17 mouse cellular contexts compared by ENCODE assay signal in genomic region chr13:73251222-73251621, GRCm38 (mm10). TPM values are rescaled to one million over a fixed set of nuclear protein-coding genes. Genes with fewer than 3 reads are reported as not detected.
DNase-seq lines count a peak whose midpoint lies in the region; ATAC-seq and TF ChIP-seq lines count a peak whose summit lies in the region.
"Had no signal": no experiment of that assay in that cellular context is flagged by ENCODE, and none has a peak within 500 bp of the region (broad histone marks: within the 10 kb centered on the region; RNA-seq: fewer than 3 reads in every experiment).

No protein-coding gene starts in this region.

- H3K9ac ChIP-seq in liver, embryonic 14.5 days (replicated peaks), result no peak overlapping the region
- H3K9ac ChIP-seq in intestine, embryonic 15.5 days, result no peak overlapping the region
- H3K9ac ChIP-seq: midbrain, embryonic 12.5 days; stomach, embryonic 15.5 days had no signal

- peak; percentile 32 for TF ChIP-seq CTCF in liver, embryonic 14.5 days (IDR thresholded peaks at IDR 0.05; ENCODE audit: low read depth)
- peak; percentile 48; the same call in 1 of the 2 replicates for TF ChIP-seq CTCF in small intestine, adult 2 months (IDR thresholded peaks at IDR 0.05; ENCODE audit: extremely low read depth, insufficient read length, insufficient replicate concordance, low read depth, low read length)

- no peak overlapping the region for H3K4me2 ChIP-seq in liver, embryonic 14.5 days (ENCODE audit: low read depth)
- H3K4me2 ChIP-seq in intestine, embryonic 15.5 days (replicated peaks), result no peak overlapping the region
- H3K4me2 ChIP-seq: heart, embryonic 11.5 days; midbrain, embryonic 12.5 days; stomach, embryonic 15.5 days had no signal

- H3K9me3 ChIP-seq in liver, embryonic 14.5 days (ENCODE audit: control insufficient read depth, low read length), result no peaks in the 10 kb centered on the region
- no peaks in the 10 kb centered on the region for H3K9me3 ChIP-seq in intestine, embryonic 15.5 days
- H3K9me3 ChIP-seq: hindbrain, embryonic 10.5 days; midbrain, embryonic 12.5 days; stomach, embryonic 15.5 days had no signal

- H3K27ac ChIP-seq in liver, embryonic 14.5 days, result no peak overlapping the region
- H3K27ac ChIP-seq in intestine, embryonic 15.5 days, result no peak overlapping the region
- no peak overlapping the region for H3K27ac ChIP-seq in small intestine, adult 2 months (ENCODE audit: insufficient read depth, low read depth, low read length)
- H3K27ac ChIP-seq: hindbrain, embryonic 10.5 days; midbrain, embryonic 12.5 days; stomach, embryonic 15.5 days had no signal

- no peaks in the 10 kb centered on the region for H3K36me3 ChIP-seq in liver, embryonic 14.5 days (replicated peaks; ENCODE audit: control insufficient read depth, insufficient read depth, low read depth)
- H3K36me3 ChIP-seq in intestine, embryonic 15.5 days, result no peaks in the 10 kb centered on the region
- no peaks in the 10 kb centered on the region for H3K36me3 ChIP-seq in small intestine, adult 2 months (ENCODE audit: control insufficient read depth, insufficient read depth, low read length)
- H3K36me3 ChIP-seq: hindbrain, embryonic 10.5 days; midbrain, embryonic 12.5 days; stomach, embryonic 15.5 days had no signal

- ATAC-seq in liver, embryonic 14.5 days (ENCODE audit: insufficient read depth), result no peak
- peak; percentile 80 for ATAC-seq in intestine, embryonic 15.5 days
- ATAC-seq in frontal cortex, adult (ENCODE audit: low TSS enrichment), result no peak
- ATAC-seq: forebrain, embryonic 14.5 days; inflammation-experienced regulatory T-cells, adult 6 months had no signal

- peak; percentile 12 for DNase-seq in embryo, embryonic 9.5 days (ENCODE audit: extremely low spot score)
- no peak for DNase-seq in embryo, embryonic 10.5 days (ENCODE audit: low spot score)
- DNase-seq in liver, embryonic 14.5 days (ENCODE audit: low read depth in 3 of 3, low spot score in 3 of 3), result no peak
- no peak for DNase-seq in liver
- DNase-seq in right cerebral cortex, postnatal 14 days, result no peak
- DNase-seq: cerebellum, adult 11 months; lung, postnatal 14 days; thymus, postnatal 25 days had no signal

- no peaks in the 10 kb centered on the region for H3K4me1 ChIP-seq in liver, embryonic 14.5 days (replicated peaks; ENCODE audit: control insufficient read depth in 2 of 2, insufficient read depth in 2 of 2, low read length in 1 of 2)
- no peaks in the 10 kb centered on the region for H3K4me1 ChIP-seq in intestine, embryonic 15.5 days (replicated peaks)
- H3K4me1 ChIP-seq in small intestine, adult 2 months (ENCODE audit: control insufficient read depth, insufficient read depth, insufficient read length, low read length), result no peaks in the 10 kb centered on the region
- H3K4me1 ChIP-seq: hindbrain, embryonic 10.5 days; midbrain, embryonic 12.5 days; stomach, embryonic 15.5 days had no signal

- H3K4me3 ChIP-seq in liver, embryonic 14.5 days (ENCODE audit: insufficient read depth in 1 of 2, low read depth in 2 of 2, low read length in 2 of 2), result no peak overlapping the region
- H3K4me3 ChIP-seq in intestine, embryonic 15.5 days (replicated peaks), result no peak overlapping the region
- H3K4me3 ChIP-seq in small intestine, adult 2 months (ENCODE audit: low read depth, low read length), result no peak overlapping the region
- H3K4me3 ChIP-seq: hindbrain, embryonic 10.5 days; midbrain, embryonic 12.5 days; stomach, embryonic 15.5 days had no signal

- WGBS in liver, embryonic 14.5 days (ENCODE audit: insufficient replicate concordance), result 21% methylated on average over 7 of the region's 7 CpGs
- WGBS in intestine, embryonic 15.5 days, result 28% methylated on average over 7 of the region's 7 CpGs
- WGBS in small intestine, adult 2 months, result 16% methylated on average over 7 of the region's 7 CpGs

- H3K27me3 ChIP-seq in liver, embryonic 14.5 days (ENCODE audit: control insufficient read depth, insufficient read depth, low read length), result no peaks in the 10 kb centered on the region
- peaks cover 7% of the 10 kb centered on the region; the same call in 1 of the 2 replicates for H3K27me3 ChIP-seq in intestine, embryonic 15.5 days (replicated peaks)
- no peaks in the 10 kb centered on the region for H3K27me3 ChIP-seq in small intestine, adult 2 months (ENCODE audit: control insufficient read depth, insufficient read depth, low read length)

- TF ChIP-seq EP300 in liver, embryonic 14.5 days (IDR thresholded peaks at IDR 0.05; ENCODE audit: low read depth), result no peak

- no peak for TF ChIP-seq POLR2A in small intestine, adult 2 months (IDR thresholded peaks at IDR 0.05; ENCODE audit: low read depth, low read length)

RNA-seq across cellular contexts. Expression of gene Irx4, which starts 9.1 kb away (rescaled TPM):
- polyA plus RNA-seq in liver, embryonic 14.5 days (2012; rRNA removed), result not detected in 2 replicates
- 0.05 TPM in 1 of 2 replicates, not detected in the other for polyA plus RNA-seq in liver, embryonic 14.5 days (2014; fragmentation: Nextera tagmentation; extraction: Ambion mirVana)
- 0.26 and 0.47 TPM in 2 replicates for polyA plus RNA-seq in intestine, embryonic 15.5 days (2015; fragmentation: Nextera tagmentation; extraction: Ambion mirVana)
- 0.34 TPM in 1 of 2 replicates, not detected in the other for polyA plus RNA-seq in small intestine, adult 2 months (2012; rRNA removed)
- polyA plus RNA-seq: inflammation-experienced regulatory T-cells, adult 6 months had no signal
